Mouse (Mus musculus) midbrain, postnatal 0 days (tissue): ENCODE results near the gene Trim71. TPM values are rescaled to one million over a fixed set of nuclear protein-coding genes. Genes with fewer than 3 reads are reported as not detected.

Source experiments
- ATAC-seq: fragments of 200-750 bp; cut with Nextera tagmentation; 2 replicates; pipeline ENCODE4 v1.8.0; 2017; ENCODE audit warnings: moderate number of reproducible peaks, mild to moderate bottlenecking, moderate TSS enrichment, moderate library complexity; ENCODE audit not compliant: low FRiP score
- DNase-seq: peaks from one replicate; pipeline ENCODE4 v3.0.0-alpha.2; 2015; ENCODE audit warnings: low spot score
- H3K27ac ChIP-seq: fragments of 300-500 bp; sonication (generic); 2 replicates; pipeline ENCODE4 v1.5.1; 2014; ENCODE audit warnings: low read depth, mild to moderate bottlenecking, low read length, mixed read lengths
- H3K27me3 ChIP-seq: fragments of 300-500 bp; sonication (generic); 2 replicates; pipeline ENCODE4 v1.6.1; 2014; ENCODE audit warnings: low read length, control low read depth, mixed read lengths; ENCODE audit not compliant: insufficient read depth
- H3K36me3 ChIP-seq: fragments of 300-500 bp; sonication (generic); 2 replicates; pipeline ENCODE4 v1.6.1; 2014; ENCODE audit warnings: low read length, control low read depth, mixed read lengths; ENCODE audit not compliant: insufficient read depth
- H3K4me1 ChIP-seq: fragments of 300-500 bp; sonication (generic); 2 replicates; pipeline ENCODE4 v1.6.1; 2014; ENCODE audit warnings: mild to moderate bottlenecking, control low read depth, antibody characterized with exemption, low read length, mixed read lengths; ENCODE audit not compliant: insufficient read depth
- H3K4me2 ChIP-seq: fragments of 300-500 bp; sonication (generic); 2 replicates; pipeline ENCODE4 v1.6.1; 2014; ENCODE audit warnings: low read depth, mild to moderate bottlenecking, low read length, mixed read lengths; ENCODE audit not compliant: poor library complexity, severe bottlenecking
- H3K4me3 ChIP-seq: fragments of 300-500 bp; sonication (generic); 2 replicates; pipeline ENCODE4 v1.5.1; 2014; ENCODE audit warnings: low read depth, mild to moderate bottlenecking, low read length, moderate library complexity
- H3K9ac ChIP-seq: fragments of 300-500 bp; sonication (generic); replicated peaks from 2 replicates; pipeline ENCODE4 v1.6.1; 2014; ENCODE audit warnings: mild to moderate bottlenecking, low read length, moderate library complexity, mixed read lengths; ENCODE audit not compliant: poor library complexity, severe bottlenecking
- H3K9me3 ChIP-seq: fragments of 300-500 bp; sonication (generic); 2 replicates; pipeline ENCODE4 v1.6.1; 2016; ENCODE audit warnings: low read length, control low read depth
- CTCF ChIP-seq: IDR thresholded peaks from 2 replicates; pipeline ENCODE4 v1.5.1; 2016; ENCODE audit warnings: antibody characterized with exemption, mild to moderate bottlenecking
- WGBS: fragments of 180-500 bp; shearing (Covaris S2); extraction: QIAGEN DNeasy Blood & Tissue Kit; methylation state at CpG from one replicate; pipeline ENCODE4 v1.1.7; 2014; 5-methylcytosine and 5-hydroxymethylcytosine counted together
- polyA plus RNA-seq: library from polyadenylated mRNA; unstranded; fragments of >200 nt; fragmentation: Nextera tagmentation; extraction: Ambion mirVana; gene quantifications from 2 replicates; pipeline ENCODE4 v1.2.1, GENCODE M21; 2015
- total RNA-seq: library from RNA; depleted of rRNA; stranded (reverse); fragments of >200 nt; gene quantifications from 2 replicates; pipeline ENCODE4 v1.2.3, GENCODE M21; 2014

The Trim71 gene
- total and polyA plus RNA-seq, 2 experiments from 2014 or later = 0.14 to 0.27 TPM

DNA sequence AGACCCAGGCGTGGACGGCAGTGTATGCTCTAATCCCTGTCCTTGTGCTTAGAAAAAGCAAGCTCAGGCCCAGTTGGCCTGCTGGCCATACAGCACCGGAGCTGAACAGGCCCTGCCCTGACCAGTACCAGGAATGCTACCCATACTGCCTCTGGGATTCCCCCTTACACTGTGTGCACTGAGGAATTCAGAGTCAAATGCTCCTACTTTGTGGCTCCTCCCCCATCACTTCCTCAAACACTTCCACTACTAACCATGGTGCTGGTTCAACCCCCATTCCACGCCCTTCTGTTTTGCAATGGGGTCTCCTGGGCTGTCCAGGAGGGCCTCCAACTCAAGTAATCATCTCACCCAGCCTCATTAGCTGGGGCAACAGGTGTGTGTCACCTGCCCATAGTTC lies 30.3 kb downstream of the Trim71 start:
- no peak overlapping the region for H3K4me3 ChIP-seq
- H3K9me3 ChIP-seq = no peaks in the 10 kb centered on the region
- no peak for ATAC-seq
- H3K27me3 ChIP-seq = no peaks in the 10 kb centered on the region
- no peak for DNase-seq
- H3K4me2 ChIP-seq = no peak overlapping the region
- H3K27ac ChIP-seq = no peak overlapping the region
- no peaks in the 10 kb centered on the region for H3K4me1 ChIP-seq
- H3K36me3 ChIP-seq = no peaks in the 10 kb centered on the region
- no peak for TF ChIP-seq CTCF
- WGBS = 64% methylated on average over 4 of the region's 4 CpGs
- no peak overlapping the region for H3K9ac ChIP-seq

DNA sequence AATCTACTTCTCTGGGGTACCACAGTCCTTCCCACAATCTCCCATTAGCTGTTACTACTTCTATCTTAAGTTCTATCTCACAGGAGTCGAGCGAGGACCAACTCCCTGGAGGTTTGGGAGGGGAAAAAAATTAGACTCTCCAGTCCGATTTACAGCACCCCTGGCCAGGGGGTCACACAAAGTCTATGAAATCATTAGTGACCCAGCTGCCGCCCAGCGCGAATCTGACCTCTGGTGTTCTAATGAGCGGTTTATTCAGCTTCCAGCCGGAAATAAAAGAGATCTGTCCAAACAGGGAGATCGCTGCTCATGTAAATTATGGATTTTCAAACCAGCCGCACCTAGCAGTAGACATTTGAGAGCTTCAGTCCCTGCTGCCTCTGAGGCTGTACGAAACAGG lies 32.9 kb downstream of the Trim71 start:
- Histone ChIP-seq H3K36me3 (no peaks in the 10 kb centered on the region), H3K27me3 (no peaks in the 10 kb centered on the region), H3K4me2 (no peak overlapping the region), H3K9me3 (no peaks in the 10 kb centered on the region), H3K9ac (no peak overlapping the region), H3K27ac (no peak overlapping the region), H3K4me3 (no peak overlapping the region), H3K4me1 (peaks cover 4% of the 10 kb centered on the region; the same call in 1 of the 2 replicates)
- TF ChIP-seq CTCF = no peak
- DNase-seq (no peak), ATAC-seq (no peak)
- 42% methylated on average over 11 of the region's 11 CpGs for WGBS

DNA sequence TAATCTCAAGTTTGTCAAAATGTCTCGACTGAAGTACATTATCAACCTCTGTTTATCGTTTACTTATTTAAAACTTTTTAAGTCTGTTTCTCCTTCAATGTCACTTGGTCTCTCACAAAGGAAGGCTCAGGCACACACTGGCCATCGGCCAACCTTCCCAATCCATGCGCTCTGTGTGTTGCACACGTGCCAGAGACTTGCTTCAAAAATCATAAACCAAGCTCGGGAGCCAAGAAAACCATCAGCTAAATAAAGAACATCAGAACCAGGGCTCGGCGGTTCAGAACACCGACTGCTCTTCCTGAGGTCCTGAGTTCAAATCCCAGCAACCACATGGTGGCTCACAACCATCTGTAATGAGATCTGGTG lies 35.5 kb downstream of the Trim71 start:
- H3K4me2 ChIP-seq = no peak overlapping the region
- ATAC-seq (no peak), DNase-seq (no peak)
- H3K36me3 ChIP-seq = no peaks in the 10 kb centered on the region
- WGBS = 49% methylated on average over 9 of the region's 9 CpGs
- no peak overlapping the region for H3K4me3 ChIP-seq
- peaks cover 4% of the 10 kb centered on the region; the same call in 1 of the 2 replicates for H3K4me1 ChIP-seq
- no peak for TF ChIP-seq CTCF
- H3K27ac ChIP-seq = no peak overlapping the region
- H3K9ac ChIP-seq = no peak overlapping the region
- no peaks in the 10 kb centered on the region for H3K9me3 ChIP-seq
- H3K27me3 ChIP-seq = no peaks in the 10 kb centered on the region

DNA sequence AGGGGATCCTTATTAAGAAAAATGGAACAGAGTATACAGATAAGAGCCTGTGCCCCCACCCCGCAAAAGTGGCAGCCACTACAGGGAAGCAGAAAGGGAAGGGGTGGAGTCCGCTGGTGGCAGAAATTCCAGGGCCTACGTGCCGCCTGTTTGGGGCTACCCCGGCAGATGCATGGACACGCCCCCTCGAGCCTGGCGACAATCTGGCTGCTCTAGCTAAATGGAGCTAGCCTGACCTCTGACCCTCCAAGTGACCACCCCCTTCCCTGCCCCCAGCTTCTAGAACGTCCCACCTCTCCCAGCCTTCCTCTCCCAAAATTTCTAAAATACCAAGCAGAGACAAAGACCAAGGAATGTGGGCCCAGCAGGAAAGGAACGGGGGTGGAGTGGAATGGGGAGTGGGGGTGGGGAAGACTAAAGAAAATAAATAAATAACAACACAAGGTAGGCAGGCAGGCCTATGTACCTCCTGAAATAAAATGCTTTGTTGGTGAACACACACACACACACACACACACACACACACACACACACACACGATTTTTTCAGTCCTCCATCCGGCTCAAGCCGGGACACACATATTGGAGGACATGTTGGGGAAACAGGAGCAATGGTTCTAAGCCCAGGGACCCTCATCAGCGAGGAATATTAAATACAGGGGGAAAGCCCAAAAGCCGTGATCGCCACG lies 36.0 kb downstream of the Trim71 start:
- no peak for ATAC-seq
- H3K4me2 ChIP-seq = no peak overlapping the region
- H3K27me3 ChIP-seq = no peaks in the 10 kb centered on the region
- H3K9me3 ChIP-seq = no peaks in the 10 kb centered on the region
- H3K4me3 ChIP-seq = no peak overlapping the region
- no peak overlapping the region for H3K27ac ChIP-seq
- WGBS = 18% methylated on average over 17 of the region's 17 CpGs
- H3K9ac ChIP-seq = no peak overlapping the region
- H3K36me3 ChIP-seq = no peaks in the 10 kb centered on the region
- TF ChIP-seq CTCF = no peak
- H3K4me1 ChIP-seq = peaks cover 4% of the 10 kb centered on the region; the same call in 1 of the 2 replicates
- no peak for DNase-seq

DNA sequence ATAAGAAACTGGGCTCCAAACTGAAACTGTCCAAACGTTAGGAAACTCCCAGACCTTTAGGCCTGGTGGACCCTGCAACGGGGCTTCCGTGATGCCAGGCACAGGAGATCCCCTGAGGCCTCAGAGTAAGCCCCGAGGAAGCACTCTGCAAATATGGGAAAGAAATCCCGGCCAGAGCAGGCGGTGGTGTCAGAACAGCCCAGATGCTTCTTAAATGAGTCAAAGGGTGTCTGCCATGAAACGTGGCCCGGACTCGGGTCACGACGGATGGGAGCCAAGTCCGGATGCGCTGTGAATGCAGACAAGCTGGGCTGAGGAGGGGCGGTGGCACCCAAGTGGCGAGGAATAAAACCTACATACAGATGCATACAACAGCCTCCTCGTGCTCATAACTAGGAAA lies 37.1 kb downstream of the Trim71 start:
- no peak overlapping the region for H3K27ac ChIP-seq
- H3K4me1 ChIP-seq = peaks cover 4% of the 10 kb centered on the region; the same call in 1 of the 2 replicates
- H3K27me3 ChIP-seq = no peaks in the 10 kb centered on the region
- no peak overlapping the region for H3K9ac ChIP-seq
- H3K4me3 ChIP-seq = no peak overlapping the region
- H3K4me2 ChIP-seq = no peak overlapping the region
- H3K9me3 ChIP-seq = no peaks in the 10 kb centered on the region
- H3K36me3 ChIP-seq = no peaks in the 10 kb centered on the region
- DNase-seq = no peak
- WGBS = 5% methylated on average over 16 of the region's 16 CpGs
- no peak for TF ChIP-seq CTCF
- no peak for ATAC-seq

DNA sequence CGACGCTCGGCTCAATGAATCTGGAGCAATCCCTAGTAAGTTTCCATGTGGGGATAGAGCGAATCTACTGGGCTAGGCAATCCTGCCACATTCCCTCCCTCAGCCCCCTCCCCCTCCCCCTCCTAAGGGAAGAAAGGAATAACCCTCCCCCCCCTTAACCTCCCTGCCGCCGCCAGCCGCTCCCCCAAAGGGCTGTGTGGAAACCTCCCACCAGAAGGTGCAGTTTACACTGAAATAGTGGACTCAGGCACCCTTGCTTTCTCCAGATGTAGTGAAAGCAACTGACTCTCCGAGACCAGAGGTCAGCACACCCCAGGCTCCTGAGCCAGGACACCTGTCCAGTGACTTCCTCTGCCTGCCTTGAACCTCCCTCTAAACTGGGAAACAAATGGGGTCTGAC lies 37.6 kb downstream of the Trim71 start:
- no peaks in the 10 kb centered on the region for H3K27me3 ChIP-seq
- peaks cover 4% of the 10 kb centered on the region; the same call in 1 of the 2 replicates for H3K4me1 ChIP-seq
- H3K4me2 ChIP-seq = no peak overlapping the region
- no peaks in the 10 kb centered on the region for H3K36me3 ChIP-seq
- H3K9ac ChIP-seq = no peak overlapping the region
- DNase-seq (no peak), ATAC-seq (no peak)
- 15% methylated on average over 6 of the region's 8 CpGs for WGBS
- H3K9me3 ChIP-seq = no peaks in the 10 kb centered on the region
- no peak for TF ChIP-seq CTCF
- no peak overlapping the region for H3K27ac ChIP-seq
- H3K4me3 ChIP-seq = no peak overlapping the region
